Mouse (Mus musculus): ENCODE measurements around the gene Dnase2b. TPM values are rescaled to one million over a fixed set of nuclear protein-coding genes. Genes with fewer than 3 reads are reported as not detected.

Dnase2b gene
- polyA plus RNA-seq, 1 experiment from 2014 or later = not detected

DNA sequence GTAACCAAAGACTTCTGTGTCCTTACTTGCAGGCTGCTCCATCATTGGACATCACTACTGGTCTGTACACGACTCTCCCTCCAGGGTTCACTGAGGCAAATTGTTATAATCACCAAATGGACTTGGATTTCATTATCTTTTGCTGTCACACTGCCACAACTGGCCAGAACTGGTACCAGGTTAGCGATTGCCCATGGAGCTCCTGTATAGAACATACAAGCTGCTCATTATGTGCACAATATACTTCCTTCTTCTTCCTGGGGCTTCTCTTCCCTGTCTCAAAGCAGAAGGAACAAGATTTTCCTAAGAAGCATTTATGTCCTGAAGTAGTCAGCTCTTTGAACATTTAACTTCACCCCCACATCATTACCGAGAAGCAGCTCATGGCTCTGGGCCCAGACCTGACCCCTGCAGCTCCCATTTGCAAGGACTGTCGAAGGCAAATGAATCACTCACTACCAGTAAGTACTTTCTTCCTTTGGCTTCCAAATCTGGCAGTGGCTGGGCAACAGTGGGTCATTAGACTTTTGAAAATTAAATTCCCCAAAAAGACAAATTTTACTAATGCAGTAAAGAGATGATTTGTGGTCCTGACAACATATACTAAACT is 26.5 kb upstream of the Dnase2b start:
- ATAC-seq (ENCODE audit: low FRiP score, low read depth) = no peak
- H3K4me2 ChIP-seq (replicated peaks) = no peak overlapping the region
- H3K9ac ChIP-seq = no peak overlapping the region
- no peaks in the 10 kb centered on the region for H3K27me3 ChIP-seq
- no peaks in the 10 kb centered on the region for H3K36me3 ChIP-seq
- 0 out of 2 replicates have a peak, but pooled peaks cover 7% of the 10 kb centered on the region for H3K9me3 ChIP-seq
- no peak overlapping the region for H3K4me3 ChIP-seq
- no peaks in the 10 kb centered on the region for H3K4me1 ChIP-seq
- WGBS = 32% methylated on average over 4 of the region's 4 CpGs
- no peak overlapping the region for H3K27ac ChIP-seq

DNA sequence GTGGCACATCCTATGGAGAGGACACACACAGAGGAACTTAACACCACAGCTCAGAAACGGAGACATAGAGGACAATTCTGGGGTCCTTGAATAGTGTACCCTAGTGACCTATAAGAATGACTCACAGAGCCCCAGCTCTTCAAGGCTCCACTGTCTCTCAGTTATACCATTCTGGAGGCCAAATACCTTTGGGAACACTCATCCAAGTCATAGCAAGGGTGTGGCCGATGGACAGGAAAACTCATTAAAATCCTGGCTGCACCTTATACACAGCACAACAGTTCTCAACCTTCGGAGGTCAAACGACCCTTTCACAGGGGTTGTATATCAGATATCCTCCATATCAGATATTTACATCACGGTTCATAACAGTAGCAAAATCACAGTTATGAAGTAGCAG is 17.1 kb upstream of the Dnase2b start:
- no peak for ATAC-seq (ENCODE audit: low FRiP score, low read depth)
- WGBS = 81% methylated on average over 5 of the region's 5 CpGs
- Histone ChIP-seq H3K27ac (no peak overlapping the region), H3K4me1 (no peaks in the 10 kb centered on the region), H3K4me3 (no peak overlapping the region), H3K27me3 (no peaks in the 10 kb centered on the region), H3K9ac (no peak overlapping the region), H3K4me2 (replicated peaks) (no peak overlapping the region), H3K9me3 (no peaks in the 10 kb centered on the region), H3K36me3 (no peaks in the 10 kb centered on the region)

DNA sequence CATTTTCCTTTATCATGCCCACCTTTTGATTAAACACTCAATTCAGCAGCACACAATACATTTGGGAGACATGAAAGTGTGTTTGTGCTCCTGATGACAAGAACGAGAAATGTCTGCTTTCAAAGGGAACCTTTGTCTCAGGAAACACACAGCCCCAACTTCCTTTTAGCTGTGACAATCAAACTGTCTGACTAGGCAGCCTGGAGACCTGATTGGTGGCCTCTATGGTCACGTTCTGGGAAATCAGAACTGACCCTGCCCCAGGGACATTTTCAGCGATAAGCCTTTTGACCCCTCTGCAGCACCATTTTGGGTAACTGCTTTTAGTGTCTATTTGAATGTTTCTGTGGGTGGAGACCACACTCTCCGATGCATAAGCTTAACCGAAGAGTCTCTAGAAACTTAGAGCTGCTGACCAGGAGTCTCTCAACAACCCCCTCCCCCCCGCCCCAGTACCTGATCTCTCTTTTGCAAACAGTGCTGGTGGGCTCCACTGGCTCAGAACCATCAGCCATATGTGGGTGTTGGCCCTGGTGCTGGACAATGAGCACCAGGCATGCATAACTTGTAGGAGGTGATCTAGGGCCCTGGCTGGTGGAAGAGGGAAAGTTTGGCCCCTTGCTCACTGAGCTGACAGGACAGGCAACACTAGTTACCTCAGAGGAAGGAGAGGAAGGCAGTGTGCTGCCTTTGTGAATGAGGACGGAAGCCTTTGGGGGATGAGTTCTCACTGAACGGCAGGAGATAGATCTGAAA is 13.0 kb upstream of the Dnase2b start:
- 81% methylated on average over 8 of the region's 8 CpGs for WGBS
- Histone ChIP-seq H3K9me3 (no peaks in the 10 kb centered on the region), H3K27me3 (no peaks in the 10 kb centered on the region), H3K4me2 (replicated peaks) (no peak overlapping the region), H3K36me3 (no peaks in the 10 kb centered on the region), H3K9ac (no peak overlapping the region), H3K27ac (no peak overlapping the region), H3K4me1 (no peaks in the 10 kb centered on the region), H3K4me3 (no peak overlapping the region)
- no peak; the same call in 1 of the 2 replicates for ATAC-seq (ENCODE audit: low FRiP score, low read depth)

DNA sequence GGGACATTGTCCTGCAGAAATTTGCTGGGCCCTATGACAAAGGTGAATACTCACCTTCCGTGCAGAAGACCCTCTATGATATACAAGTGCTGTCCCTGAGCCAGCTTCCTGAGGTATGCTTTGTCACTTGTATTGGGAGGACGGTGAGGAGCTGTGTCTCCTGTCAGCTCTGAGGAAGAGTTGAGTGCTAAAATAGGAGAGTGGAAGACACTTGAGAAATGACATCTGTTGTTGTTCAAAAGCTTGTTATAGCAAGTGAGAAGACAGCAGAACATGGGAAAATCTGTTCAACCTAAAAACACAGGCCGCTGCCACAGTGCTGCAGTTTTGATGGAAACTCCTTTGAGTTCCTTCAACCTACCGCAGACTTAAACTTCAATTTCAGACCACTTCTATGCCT is 10.4 kb upstream of the Dnase2b start:
- no peaks in the 10 kb centered on the region for H3K36me3 ChIP-seq
- no peak overlapping the region for H3K27ac ChIP-seq
- no peaks in the 10 kb centered on the region for H3K27me3 ChIP-seq
- H3K4me2 ChIP-seq (replicated peaks) = no peak overlapping the region
- no peak overlapping the region for H3K9ac ChIP-seq
- no peaks in the 10 kb centered on the region for H3K9me3 ChIP-seq
- ATAC-seq (ENCODE audit: low FRiP score, low read depth) = no peak
- H3K4me3 ChIP-seq = no peak overlapping the region
- WGBS = 91% methylated on average over 4 of the region's 4 CpGs
- no peaks in the 10 kb centered on the region for H3K4me1 ChIP-seq

DNA sequence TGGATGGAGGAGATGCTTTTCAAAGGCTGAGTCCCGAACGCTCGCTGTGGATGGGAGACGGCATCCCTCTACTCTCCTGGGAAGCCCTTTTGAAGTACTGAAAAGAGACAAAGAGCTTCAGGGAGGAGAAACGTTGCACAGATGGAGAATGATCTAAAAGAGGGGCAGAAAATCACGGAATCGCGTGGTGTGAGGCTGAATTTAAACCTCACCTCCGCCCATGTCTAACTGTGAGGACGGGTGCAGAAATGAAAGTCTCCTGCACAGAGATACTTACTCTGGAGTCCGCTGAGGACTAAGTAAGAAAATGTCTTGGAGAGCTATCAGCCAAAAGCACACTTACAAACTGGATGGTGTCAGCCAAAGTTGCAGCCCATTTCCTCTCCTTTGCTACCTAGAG is 6.6 kb upstream of the Dnase2b start:
- H3K4me1 ChIP-seq = no peaks in the 10 kb centered on the region
- WGBS = 87% methylated on average over 11 of the region's 11 CpGs
- H3K4me3 ChIP-seq = no peak overlapping the region
- H3K27ac ChIP-seq = no peak overlapping the region
- H3K27me3 ChIP-seq = no peaks in the 10 kb centered on the region
- no peak for ATAC-seq (ENCODE audit: low FRiP score, low read depth)
- no peaks in the 10 kb centered on the region for H3K9me3 ChIP-seq
- H3K9ac ChIP-seq = no peak overlapping the region
- no peaks in the 10 kb centered on the region for H3K36me3 ChIP-seq
- no peak overlapping the region for H3K4me2 ChIP-seq (replicated peaks)

DNA sequence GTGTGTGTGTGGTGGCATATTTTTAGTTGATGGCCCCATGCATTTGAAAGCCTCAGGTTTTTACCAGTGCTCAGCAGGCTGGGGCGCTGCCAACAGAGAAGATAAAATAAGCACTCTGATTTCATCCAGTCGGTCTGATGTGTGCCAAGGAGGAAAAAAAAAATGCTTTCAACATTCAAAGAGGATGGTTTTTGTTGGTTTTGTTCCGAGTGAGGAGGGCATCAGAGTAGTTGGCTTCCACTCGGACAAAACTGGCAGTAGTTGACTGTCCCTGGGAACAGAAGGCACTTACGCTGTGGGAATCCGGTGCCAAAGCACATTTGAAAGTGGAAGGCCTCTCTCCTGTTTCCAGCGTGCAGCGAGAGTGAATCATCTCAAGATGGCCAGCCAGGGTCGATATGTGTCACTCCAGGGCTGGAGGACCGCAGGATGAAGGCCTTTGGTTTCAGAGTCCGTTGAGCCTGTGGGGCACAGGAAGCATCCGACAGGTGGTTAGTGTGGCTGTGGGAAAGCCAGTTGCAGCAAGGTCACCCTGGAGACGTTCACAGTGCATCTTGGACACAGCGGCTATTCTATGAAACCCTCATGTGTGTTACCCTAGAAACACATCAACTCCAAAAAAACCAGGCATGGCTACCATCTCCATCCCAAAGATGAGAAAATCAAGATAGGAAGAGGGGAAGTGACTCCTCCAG is 5.3 kb upstream of the Dnase2b start:
- H3K4me1 ChIP-seq = no peaks in the 10 kb centered on the region
- no peaks in the 10 kb centered on the region for H3K9me3 ChIP-seq
- no peaks in the 10 kb centered on the region for H3K36me3 ChIP-seq
- H3K4me3 ChIP-seq = no peak overlapping the region
- H3K4me2 ChIP-seq (replicated peaks) = no peak overlapping the region
- no peaks in the 10 kb centered on the region for H3K27me3 ChIP-seq
- no peak overlapping the region for H3K9ac ChIP-seq
- WGBS = 87% methylated on average over 14 of the region's 14 CpGs
- no peak for ATAC-seq (ENCODE audit: low FRiP score, low read depth)
- no peak overlapping the region for H3K27ac ChIP-seq

DNA sequence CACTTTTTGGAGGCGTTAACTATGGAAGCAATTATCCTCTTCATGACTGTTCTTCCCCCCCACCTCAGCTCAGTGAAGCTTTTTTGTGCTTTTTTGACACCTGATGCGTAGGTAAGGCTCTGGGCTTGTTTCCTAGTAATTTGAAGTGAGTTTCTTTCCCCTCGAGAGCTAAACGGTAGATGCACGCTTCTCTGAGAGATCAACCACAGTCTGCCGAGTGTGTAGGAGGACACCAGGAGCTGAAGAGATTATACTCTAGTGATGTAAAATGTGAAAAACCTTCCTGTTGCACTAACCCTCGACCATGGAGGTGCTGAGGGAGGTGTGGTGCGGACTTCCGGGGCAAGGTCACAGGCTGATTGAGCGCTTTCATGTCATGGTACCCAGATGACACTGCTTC is 4.7 kb upstream of the Dnase2b start:
- no peak overlapping the region for H3K9ac ChIP-seq
- H3K27me3 ChIP-seq = no peaks in the 10 kb centered on the region
- WGBS = 87% methylated on average over 10 of the region's 10 CpGs
- H3K9me3 ChIP-seq = no peaks in the 10 kb centered on the region
- H3K4me1 ChIP-seq = no peaks in the 10 kb centered on the region
- H3K4me3 ChIP-seq = no peak overlapping the region
- H3K36me3 ChIP-seq = no peaks in the 10 kb centered on the region
- H3K4me2 ChIP-seq (replicated peaks) = no peak overlapping the region
- no peak overlapping the region for H3K27ac ChIP-seq
- no peak for ATAC-seq (ENCODE audit: low FRiP score, low read depth)

DNA sequence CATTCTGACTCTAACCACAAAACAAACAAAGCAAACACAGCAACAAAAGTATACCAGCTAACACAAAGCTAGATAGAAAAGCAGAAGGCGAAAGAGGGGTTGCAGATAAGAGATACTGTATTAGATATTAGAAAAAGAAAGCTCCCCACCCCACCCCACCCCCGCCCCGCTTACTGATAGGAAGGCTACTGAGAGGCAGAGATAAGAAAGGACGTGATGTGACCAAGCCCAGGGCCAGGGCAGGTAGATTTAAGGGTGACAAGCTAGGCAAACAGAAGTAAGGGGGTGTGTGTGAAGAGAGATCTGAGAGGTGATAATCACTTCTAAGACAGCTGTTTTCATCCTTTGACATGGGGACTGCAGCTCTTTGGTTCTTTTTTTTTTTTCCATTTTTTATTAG is 3.0 kb upstream of the Dnase2b start:
- H3K4me1 ChIP-seq = no peaks in the 10 kb centered on the region
- no peaks in the 10 kb centered on the region for H3K9me3 ChIP-seq
- H3K9ac ChIP-seq = no peak overlapping the region
- ATAC-seq (ENCODE audit: low FRiP score, low read depth) = no peak
- no peak overlapping the region for H3K4me2 ChIP-seq (replicated peaks)
- H3K36me3 ChIP-seq = no peaks in the 10 kb centered on the region
- no peaks in the 10 kb centered on the region for H3K27me3 ChIP-seq
- no peak overlapping the region for H3K4me3 ChIP-seq
- H3K27ac ChIP-seq = no peak overlapping the region
- 81% methylated on average over 4 of the region's 4 CpGs for WGBS

DNA sequence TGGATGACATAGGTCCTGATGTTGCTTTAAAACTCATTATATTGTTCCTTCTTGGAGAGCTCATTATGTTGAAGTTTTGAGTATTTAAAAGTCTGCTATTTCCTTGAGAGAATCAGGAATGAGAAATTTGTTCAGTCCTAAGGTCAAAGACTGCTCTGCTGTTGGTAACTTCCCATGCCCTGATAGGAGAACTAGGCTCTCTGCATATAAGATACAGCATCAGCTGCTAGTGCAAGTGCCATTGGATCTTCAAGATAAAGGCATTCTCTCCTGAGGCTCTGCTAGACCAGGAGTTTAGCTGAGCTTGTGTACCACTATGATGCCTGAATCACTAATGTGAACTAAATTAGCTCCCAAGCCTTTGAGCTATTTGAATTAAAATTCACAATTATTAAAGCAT is 2.5 kb upstream of the Dnase2b start:
- no peak overlapping the region for H3K4me3 ChIP-seq
- no peak for ATAC-seq (ENCODE audit: low FRiP score, low read depth)
- H3K9me3 ChIP-seq = no peaks in the 10 kb centered on the region
- no peaks in the 10 kb centered on the region for H3K36me3 ChIP-seq
- H3K9ac ChIP-seq = no peak overlapping the region
- H3K27ac ChIP-seq = no peak overlapping the region
- no peaks in the 10 kb centered on the region for H3K4me1 ChIP-seq
- H3K4me2 ChIP-seq (replicated peaks) = no peak overlapping the region
- no peaks in the 10 kb centered on the region for H3K27me3 ChIP-seq

DNA sequence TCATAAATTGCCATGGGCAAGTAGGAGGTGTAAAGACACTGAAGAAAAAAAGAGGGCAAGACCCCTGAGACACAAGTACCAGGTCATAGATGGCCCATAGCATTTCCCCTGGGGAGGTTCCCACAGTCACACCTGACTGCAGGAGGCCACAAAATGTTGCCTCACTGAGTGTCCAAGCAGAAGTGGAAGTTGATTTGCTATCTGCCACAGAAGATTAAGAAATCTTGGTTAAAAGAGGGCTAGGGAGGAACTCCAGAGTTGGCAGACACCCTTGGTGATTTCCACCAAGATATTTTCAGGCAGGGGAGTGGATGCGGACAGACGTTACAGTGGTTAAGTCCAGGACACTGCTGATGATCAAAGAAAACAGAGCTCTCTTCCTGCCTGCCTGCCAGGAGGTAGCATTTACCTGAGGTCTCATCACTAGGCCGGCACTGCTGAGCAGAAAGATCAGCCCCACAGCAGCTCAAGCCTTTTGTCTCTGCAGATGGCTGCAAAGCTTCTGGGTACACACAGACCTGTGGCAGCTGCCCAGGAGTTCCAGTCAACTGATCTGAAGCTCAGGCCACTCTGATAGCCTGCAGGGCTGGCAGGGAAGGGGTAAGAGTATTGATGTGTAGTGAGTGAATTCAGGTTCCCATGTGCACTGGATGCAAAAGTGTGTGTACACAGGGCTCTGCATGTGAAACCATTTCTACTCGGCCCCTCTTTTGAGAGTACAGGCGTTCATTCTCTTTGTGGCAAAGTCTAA is 1.3 kb upstream of the Dnase2b start:
- WGBS = 76% methylated on average over 5 of the region's 5 CpGs

DNA sequence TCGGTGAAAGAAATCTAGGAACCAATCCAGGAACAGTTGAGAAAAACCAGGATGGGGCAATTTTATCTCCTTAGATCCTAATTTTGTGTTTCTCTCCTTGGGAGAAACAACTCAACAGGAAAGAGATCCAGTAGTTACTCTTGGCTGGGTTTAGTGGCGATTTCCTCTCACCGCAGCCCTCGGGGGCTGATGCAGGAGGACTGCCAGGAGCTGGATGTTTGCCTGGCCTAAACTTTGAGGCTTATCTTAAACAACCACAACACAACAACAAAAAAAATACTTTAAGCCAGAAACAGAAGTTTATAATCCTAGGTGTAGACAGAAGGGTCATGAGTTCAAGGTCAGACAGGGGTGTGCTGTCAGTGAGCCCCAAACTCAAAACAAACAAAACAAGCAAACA is 3.6 kb downstream of the Dnase2b start:
- H3K4me2 ChIP-seq (replicated peaks) = no peak overlapping the region
- no peaks in the 10 kb centered on the region for H3K4me1 ChIP-seq
- no peak overlapping the region for H3K9ac ChIP-seq
- no peaks in the 10 kb centered on the region for H3K27me3 ChIP-seq
- no peak for ATAC-seq (ENCODE audit: low FRiP score, low read depth)
- WGBS = 79% methylated on average over 4 of the region's 4 CpGs
- no peaks in the 10 kb centered on the region for H3K36me3 ChIP-seq
- no peak overlapping the region for H3K27ac ChIP-seq
- H3K9me3 ChIP-seq = no peaks in the 10 kb centered on the region
- no peak overlapping the region for H3K4me3 ChIP-seq

More for the DNA sequence above, 1.3 kb upstream of the Dnase2b start:
- H3K9me3 ChIP-seq = no peaks in the 10 kb centered on the region
- no peak overlapping the region for H3K9ac ChIP-seq
- H3K4me2 ChIP-seq (replicated peaks) = no peak overlapping the region
- no peak overlapping the region for H3K4me3 ChIP-seq
- no peaks in the 10 kb centered on the region for H3K27me3 ChIP-seq
- H3K4me1 ChIP-seq = no peaks in the 10 kb centered on the region
- no peak overlapping the region for H3K27ac ChIP-seq
- no peak for ATAC-seq (ENCODE audit: low FRiP score, low read depth)
- no peaks in the 10 kb centered on the region for H3K36me3 ChIP-seq

DNA sequence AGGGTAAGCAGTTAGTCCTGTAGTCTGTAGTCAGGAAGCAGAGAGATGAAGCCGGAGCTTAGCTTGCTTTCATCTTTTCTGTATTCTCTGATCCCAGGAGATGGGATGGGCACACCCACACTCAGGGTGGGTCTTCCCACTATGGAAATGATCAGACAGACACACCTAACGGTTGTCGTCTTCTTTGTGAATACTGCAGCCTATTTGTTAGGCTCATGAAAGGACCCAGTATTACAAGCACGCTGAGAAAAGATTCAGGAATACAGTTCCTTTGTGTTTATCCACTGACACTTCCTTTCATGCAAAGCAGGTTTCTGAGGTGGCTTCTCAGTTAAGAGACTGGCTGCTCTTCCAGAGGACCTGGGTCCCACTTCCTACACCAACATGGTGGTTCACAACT is 4.1 kb downstream of the Dnase2b start:
- no peak overlapping the region for H3K9ac ChIP-seq
- no peaks in the 10 kb centered on the region for H3K9me3 ChIP-seq
- ATAC-seq (ENCODE audit: low FRiP score, low read depth) = no peak
- no peak overlapping the region for H3K27ac ChIP-seq
- no peak overlapping the region for H3K4me2 ChIP-seq (replicated peaks)
- no peaks in the 10 kb centered on the region for H3K4me1 ChIP-seq
- 85% methylated on average over 4 of the region's 4 CpGs for WGBS
- H3K4me3 ChIP-seq = no peak overlapping the region
- H3K27me3 ChIP-seq = no peaks in the 10 kb centered on the region
- no peaks in the 10 kb centered on the region for H3K36me3 ChIP-seq
